Mouse (Mus musculus): ENCODE results near the gene Mrpl23.

DNA sequence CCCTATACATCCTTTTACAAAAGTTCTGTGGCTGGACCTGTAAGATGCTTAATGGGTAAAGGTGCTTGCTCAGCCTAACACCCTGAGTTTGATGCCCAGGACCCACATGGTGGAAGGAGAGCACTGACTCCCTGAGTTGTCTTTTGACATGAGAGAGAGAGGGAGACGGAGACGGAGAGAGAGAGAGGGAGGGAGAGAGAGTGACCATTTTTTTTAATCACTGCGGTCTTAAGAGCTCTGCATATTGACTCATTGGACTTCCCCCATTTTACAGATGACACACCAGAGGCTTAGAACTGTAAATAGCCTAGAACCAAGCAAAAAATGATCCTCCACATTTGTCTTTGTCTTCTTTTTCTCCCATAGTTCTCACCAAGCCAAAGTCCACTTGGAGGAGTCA is 44.4 kb upstream of the Mrpl23 start:
- TF ChIP-seq CTCF (conservative IDR thresholded peaks at IDR 0.05; ENCODE audit: insufficient read depth, insufficient read length, low read depth, low read length) (no peak), POLR2A (IDR thresholded peaks at IDR 0.05; ENCODE audit: low read depth, low read length) (no peak)

Measured in kidney, adult 2 months (tissue).